Mouse (Mus musculus): Measurements from ENCODE around the gene Clta. TPM values are rescaled to one million over a fixed set of nuclear protein-coding genes. Genes with fewer than 3 reads are reported as not detected.
A peak's percentile ranks its signal among the peaks of the same experiment; 100 is the strongest.
"Not testable (repeated sequence)": the region's sequence is repeated elsewhere in the genome, so short reads cannot be mapped to it uniquely, and the experiment has no call there.

Gene Clta
- total RNA-seq, 1 experiment from 2014 or later, result 169 TPM

DNA sequence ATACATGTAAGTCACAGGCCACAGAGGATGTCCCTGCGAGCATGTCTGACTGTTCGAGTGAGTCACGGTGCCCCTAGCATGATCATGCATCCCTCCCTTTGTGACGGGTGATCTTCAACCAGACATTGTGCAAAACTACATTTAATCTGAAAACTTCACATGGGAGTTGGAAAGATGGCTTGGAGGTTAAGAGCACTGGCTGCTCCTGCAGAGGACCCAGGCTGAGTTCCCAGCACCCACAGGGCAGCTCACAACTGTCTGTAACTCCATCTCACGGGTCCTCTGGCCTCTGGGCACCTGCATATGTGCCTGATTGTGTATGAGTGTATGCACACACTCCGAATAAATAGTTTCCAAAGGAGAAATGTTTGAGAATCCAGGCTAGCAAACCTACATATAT is 20.0 kb downstream of the Clta start:
- no peak for DNase-seq

DNA sequence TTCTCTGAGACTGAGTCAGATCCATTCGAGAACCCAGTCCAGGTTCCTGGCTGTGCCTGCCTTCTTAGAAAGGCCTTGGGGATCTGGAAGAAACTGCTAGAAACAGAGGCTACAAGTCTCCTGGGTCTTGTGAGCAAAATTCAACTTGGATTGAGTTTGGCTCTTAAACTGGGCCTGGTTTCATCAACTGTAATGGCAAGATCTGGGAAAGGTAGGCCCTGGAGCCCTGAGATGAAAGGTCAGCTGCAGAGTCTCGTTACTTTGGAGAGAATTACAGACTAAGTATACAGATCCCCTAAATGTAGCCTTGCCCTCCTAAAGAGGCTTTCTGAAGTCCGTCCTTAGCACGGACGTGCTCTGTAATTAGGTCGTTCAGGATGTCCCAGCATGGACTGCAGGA is 21.3 kb downstream of the Clta start:
- DNase-seq, result no peak

DNA sequence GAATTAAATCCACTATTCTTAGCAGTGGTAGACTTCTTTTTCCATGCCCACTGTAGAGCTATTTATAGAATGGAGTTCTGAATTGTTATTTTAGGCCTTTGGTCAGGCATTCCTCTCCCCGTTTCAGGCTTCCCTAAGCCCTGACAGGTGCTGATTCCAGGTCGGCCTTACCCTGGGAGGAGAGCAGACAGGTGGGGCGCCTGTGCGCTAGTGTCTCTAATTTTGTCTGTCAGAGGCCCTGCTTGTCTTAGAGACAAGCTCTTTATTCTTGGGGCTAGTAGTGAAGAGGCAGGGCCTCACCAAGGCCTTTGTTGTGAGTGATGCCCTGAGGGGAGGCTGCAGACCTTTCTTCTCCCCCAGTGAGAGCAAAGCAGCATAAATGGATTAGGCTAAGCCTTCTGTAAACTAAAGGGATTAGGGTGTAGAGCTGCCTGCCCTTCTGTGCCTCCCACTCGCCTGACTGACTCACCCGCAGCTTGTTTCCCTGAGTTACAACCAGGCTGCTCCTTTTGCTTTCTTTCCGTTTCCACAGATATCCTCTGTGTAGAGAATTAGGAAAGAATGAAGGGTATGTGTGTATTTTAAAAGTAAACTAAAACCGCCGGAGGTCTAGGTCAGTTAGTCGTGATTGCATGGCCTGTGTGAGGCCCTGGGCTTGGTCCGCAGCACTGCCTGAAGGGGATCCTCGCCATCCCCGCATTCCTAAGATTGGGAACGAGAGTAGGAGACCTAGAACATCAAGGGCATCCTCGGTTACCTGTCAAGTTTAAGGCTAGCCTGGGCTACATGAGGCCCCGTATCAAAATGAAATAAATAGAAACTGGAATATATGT is 24.3 kb downstream of the Clta start:
- no peak for DNase-seq

- DNase-seq, result no peak
Observed at GRCm38 (mm10) chr4:44029661-44030066, 25.4 kb downstream of the Clta start.

DNA sequence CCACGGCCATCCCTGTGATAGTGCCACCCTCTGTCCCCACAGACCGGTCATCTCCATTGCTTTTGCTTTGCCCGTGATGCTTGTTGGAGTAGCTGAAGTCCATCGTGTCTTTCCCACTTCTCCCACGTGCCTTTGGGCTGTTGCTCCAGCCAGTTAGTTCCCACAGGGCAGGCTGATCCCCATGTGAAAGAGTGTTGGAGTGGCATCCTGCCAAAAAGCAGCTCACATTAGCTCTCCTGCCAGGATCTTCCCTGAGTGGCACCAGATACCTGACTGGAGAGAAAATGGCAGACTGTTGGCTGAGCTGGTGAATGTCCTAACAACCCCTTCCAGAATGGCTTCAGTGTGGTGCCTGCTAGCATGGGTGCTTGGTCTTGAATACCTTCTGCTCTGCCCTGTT is 27.3 kb downstream of the Clta start:
- DNase-seq, result no peak

DNA sequence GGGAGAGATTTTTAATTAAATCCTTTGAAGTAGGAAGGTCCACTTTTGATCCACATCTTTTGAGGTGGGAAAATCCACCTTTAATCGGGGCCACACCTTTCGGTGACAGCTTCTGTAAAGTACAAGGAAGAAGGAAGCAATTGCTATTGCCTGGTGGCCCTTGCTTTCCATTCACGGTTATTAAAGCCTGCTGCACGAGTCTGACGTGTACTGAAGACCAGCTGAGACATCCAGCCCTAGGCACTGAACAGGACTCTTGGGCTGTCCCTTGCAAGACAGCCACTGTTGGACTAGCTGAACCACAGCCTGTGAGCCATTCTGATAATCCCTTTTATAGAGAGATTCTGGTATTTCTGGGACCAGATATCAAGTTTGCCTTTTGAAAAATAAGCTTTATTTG is 32.2 kb downstream of the Clta start:
- no peak for DNase-seq

DNA sequence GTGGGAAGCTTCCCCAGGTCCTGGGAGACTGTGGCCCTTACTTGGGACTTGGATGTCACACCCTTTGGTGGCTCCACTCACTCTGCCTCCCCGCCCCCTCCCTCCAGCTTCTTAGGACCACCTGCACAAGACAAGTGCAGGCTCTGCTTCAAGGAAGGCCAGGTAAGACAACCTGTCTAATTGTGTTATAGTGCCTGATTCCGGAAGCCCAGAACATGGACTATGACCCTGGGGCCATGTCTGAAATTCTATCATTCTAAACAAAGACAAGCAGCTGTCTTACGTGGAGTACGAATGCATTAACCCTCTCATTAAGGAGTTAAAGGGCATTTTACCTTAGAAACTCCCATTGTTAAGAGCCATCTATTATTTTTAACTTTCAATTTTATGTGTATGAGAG is 36.5 kb downstream of the Clta start:
- DNase-seq, result no peak

- DNase-seq, result no peak
Observed at GRCm38 (mm10) chr4:44042429-44042828, 38.2 kb downstream of the Clta start.

GRCm38 (mm10) chr4:44043182-44043581 is 38.9 kb downstream of the Clta start:
- DNase-seq, result not testable (repeated sequence)

DNA sequence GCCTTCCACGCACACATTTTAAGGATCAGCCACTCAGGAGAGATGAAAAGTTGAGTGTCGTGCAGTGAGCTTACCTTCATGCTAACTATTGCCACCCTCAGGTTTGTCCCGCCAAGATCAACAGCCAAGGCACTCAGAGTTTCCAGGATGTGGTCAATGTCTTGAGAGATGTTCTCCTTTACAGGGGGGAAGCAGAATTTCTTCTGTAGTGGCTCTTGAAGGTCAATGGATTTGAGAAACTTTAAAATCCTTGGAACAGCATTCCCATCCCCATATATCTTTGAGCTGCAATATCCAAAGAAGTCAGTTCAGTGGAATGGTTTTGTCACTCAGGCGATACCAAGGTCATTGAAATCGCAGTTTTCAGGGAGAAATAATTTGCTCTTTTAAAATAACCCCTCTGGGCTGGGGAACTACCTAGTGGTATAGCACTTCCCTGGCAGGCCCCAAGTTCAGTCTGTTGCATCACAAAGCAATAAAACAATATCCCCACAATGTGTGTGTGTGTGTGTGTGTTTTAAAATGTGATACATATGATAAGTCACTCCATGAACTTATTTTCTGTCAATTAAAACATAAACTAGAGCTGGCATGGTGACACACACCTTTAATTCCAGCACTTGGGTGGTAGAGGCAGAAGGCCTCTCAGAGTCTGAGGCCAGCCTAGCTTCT is 40.6 kb downstream of the Clta start:
- no peak for DNase-seq

DNA sequence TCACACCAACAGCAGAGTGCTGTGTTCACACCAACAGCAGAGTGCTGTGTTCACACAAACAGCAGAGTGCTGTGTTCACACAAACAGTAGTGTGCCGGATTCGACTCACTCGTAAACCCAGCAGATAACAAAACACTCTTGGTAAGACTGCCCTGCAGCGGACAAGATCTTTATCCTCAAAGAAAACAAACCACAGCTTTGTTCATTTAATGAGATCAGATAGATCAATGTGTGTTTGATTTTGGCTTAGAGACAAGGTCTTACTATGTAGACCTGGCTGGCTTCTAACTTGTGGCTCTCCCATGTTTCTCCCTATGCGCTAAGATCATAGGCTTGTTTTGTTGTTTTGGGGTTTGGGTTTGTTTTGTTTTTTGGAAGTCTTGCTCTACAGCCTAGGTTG is 41.8 kb downstream of the Clta start:
- no peak for DNase-seq

GRCm38 (mm10) chr4:44049812-44050211 is 45.6 kb downstream of the Clta start:
- no peak for DNase-seq

- DNase-seq, result no peak
Observed at GRCm38 (mm10) chr4:44059674-44060073, 55.4 kb downstream of the Clta start.

DNA sequence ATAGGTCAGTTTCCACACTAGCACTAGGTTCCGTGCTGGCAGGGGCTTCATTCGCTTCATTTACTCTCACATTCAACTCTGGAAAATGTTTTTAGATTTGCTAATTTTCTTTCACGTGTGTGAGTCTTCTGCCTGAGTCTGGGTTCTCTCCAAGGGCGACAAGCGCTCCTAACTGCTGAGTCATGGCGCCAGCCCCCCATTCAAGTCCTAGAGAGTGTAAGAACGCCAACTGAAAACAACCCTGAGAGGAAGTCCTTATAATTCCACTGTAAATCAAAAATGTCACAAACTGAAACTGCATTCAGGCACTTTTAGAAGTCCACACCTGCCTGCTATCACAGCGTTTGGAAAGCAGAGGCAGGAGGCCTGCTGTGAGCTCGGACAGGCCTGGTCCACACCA is 57.8 kb downstream of the Clta start:
- DNase-seq, result peak; percentile 38

DNA sequence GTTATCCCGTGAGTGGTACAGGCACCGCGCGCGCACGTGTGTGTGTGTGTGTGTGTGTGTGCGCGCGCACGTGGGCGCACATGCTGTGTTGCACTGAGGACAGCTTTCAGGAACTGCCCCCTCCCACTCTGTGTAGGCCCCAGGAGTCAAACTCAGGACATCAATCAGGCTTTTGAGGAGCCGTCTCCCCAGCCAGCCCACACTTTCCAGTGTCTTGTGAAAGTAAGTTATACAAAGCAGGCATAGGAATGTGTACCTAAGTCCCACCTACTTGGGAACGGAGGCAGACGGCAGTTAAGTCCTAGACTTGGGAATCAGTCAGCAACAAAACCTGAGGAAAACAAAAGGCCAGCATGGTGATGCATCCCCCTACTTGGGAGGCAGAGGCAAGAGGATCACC is 58.6 kb downstream of the Clta start:
- no peak for DNase-seq

GRCm38 (mm10) chr4:44065355-44066025 is 61.2 kb downstream of the Clta start:
- DNase-seq, result peak; percentile 89

DNA sequence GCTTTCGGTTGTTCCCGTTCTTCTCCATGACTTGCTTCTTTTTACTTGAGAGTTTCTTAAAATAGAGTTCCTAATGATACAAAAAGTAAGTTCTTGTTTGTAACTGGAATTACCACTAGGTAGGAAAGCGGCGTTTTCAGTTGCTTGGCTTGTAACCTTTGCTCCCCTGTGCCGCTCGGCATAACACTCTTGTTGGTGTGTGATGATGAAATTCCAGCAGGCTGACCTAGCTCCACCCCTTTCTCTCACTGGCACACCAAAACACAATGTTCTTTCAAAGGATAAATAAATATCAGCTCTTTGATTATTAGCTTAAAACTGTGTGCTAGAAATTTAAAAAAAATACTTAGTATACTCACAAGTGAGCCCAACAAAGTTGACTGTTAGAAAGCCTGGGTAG is 62.6 kb downstream of the Clta start:
- DNase-seq, result no peak

DNA sequence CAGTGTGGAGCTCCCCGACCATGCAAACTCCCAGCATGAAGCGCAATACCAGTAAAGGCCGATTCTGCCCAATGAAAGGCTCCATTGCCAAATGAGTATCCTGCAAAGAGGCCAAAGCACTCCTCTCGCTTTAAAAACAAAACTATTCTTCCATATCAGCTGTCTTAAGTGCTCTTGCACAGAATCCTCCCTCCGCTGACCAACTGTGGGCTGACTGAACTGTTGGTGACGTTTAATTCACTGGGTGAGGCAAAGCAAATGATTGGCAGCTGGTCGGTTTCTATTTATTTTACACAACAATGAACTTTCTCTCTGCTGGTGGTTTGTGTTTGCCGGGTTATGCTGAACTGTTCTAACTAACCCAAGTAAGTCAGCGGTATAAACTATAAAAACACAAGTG is 64.5 kb downstream of the Clta start:
- no peak for DNase-seq

GRCm38 (mm10) chr4:44069411-44069810 is 65.2 kb downstream of the Clta start:
- DNase-seq, result no peak

GRCm38 (mm10) chr4:44070641-44071040 is 66.4 kb downstream of the Clta start:
- no peak for DNase-seq

GRCm38 (mm10) chr4:44071741-44072145 is 67.5 kb downstream of the Clta start:
- DNase-seq, result no peak

DNA sequence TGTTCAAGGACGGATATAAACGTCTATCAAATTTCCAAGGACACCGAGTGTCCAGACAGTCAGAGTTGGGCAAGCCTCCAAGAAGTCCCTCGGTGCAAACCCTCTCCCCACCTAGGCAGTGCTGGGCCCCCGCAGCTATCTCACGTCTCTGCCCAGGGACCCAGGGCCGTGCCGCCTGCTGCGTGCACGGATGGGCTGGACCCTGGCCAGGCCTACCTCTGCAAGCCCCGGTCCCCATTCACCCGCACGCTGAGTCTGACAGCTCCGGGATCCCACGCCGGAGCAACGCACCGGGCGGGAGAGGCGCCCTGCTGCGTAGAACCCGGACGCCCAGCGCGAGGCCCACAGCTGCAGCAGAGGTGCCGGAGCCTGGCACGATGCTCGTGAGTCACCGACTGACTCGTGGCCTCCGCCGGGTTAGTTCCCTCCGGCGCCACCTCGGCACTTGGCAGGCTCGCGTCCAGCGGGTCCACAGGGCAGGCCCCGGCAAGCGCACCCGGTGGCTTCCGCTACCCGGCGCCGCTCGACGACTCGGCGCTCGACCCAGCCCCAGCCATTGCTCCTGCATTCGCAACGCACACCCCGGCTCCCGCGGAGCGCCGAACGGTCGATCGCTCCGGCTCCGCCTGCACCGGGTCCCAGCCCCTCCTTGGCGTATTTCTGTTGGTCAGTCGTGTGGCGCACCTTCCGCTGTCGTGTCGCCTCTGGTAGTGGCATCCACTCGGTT is 68.1 kb downstream of the Clta start:
- DNase-seq, result peak; percentile 92

Data from adrenal gland, postnatal 25 days (tissue).